Mouse (Mus musculus) midbrain, embryonic 15.5 days (tissue): ENCODE data around the gene Ahcyl1. TPM values are rescaled to one million over a fixed set of nuclear protein-coding genes. Genes with fewer than 3 reads are reported as not detected.

Source experiments
- ATAC-seq: fragments of 200-750 bp; cut with Nextera tagmentation; replicated peaks from 2 replicates; pipeline ENCODE4 v1.8.0; 2017; ENCODE audit warnings: moderate TSS enrichment
- H3K27ac ChIP-seq: fragments of 300-500 bp; sonication (generic); 2 replicates; pipeline ENCODE4 v1.5.1; 2015; ENCODE audit warnings: mild to moderate bottlenecking, inconsistent platforms
- H3K27me3 ChIP-seq: fragments of 300-500 bp; sonication (generic); replicated peaks from 2 replicates; pipeline ENCODE4 v1.6.1; 2015; ENCODE audit warnings: inconsistent platforms
- H3K36me3 ChIP-seq: fragments of 300-500 bp; sonication (generic); replicated peaks from 2 replicates; pipeline ENCODE4 v1.6.1; 2015; ENCODE audit warnings: inconsistent platforms
- H3K4me1 ChIP-seq: fragments of 300-500 bp; sonication (generic); 2 replicates; pipeline ENCODE4 v1.6.1; 2015; ENCODE audit warnings: inconsistent platforms
- H3K4me2 ChIP-seq: fragments of 300-500 bp; sonication (generic); 2 replicates; pipeline ENCODE4 v1.6.1; 2015; ENCODE audit warnings: inconsistent platforms, mild to moderate bottlenecking, moderate library complexity
- H3K4me3 ChIP-seq: fragments of 300-500 bp; sonication (generic); 2 replicates; pipeline ENCODE4 v1.5.1; 2015; ENCODE audit warnings: mild to moderate bottlenecking, inconsistent platforms
- H3K9ac ChIP-seq: fragments of 300-500 bp; sonication (generic); 2 replicates; pipeline ENCODE4 v1.6.1; 2015; ENCODE audit warnings: mild to moderate bottlenecking, inconsistent platforms
- H3K9me3 ChIP-seq: fragments of 300-500 bp; sonication (generic); 2 replicates; pipeline ENCODE4 v1.6.1; 2016; ENCODE audit warnings: inconsistent platforms
- WGBS: fragments of 180-500 bp; shearing (Covaris S2); methylation state at CpG from one replicate; pipeline ENCODE4 v1.1.7; 2015; ENCODE audit warnings: mixed read lengths; 5-methylcytosine and 5-hydroxymethylcytosine counted together
- polyA plus RNA-seq: library from polyadenylated mRNA; unstranded; fragments of >200 nt; fragmentation: Nextera tagmentation; extraction: Ambion mirVana; gene quantifications from 2 replicates; pipeline ENCODE4 v1.2.1, GENCODE M21; 2015

Gene Ahcyl1
- polyA plus RNA-seq, 1 experiment from 2014 or later = 115 TPM

- H3K27me3 ChIP-seq = no peaks in the 10 kb centered on the region
- no peak overlapping the region for H3K4me2 ChIP-seq
- no peak overlapping the region for H3K27ac ChIP-seq
- no peak overlapping the region for H3K4me3 ChIP-seq
- H3K9ac ChIP-seq = no peak overlapping the region
- no peaks in the 10 kb centered on the region for H3K36me3 ChIP-seq
- H3K4me1 ChIP-seq = no peaks in the 10 kb centered on the region
- no peaks in the 10 kb centered on the region for H3K9me3 ChIP-seq
- ATAC-seq = no peak
- 84% methylated on average over 1 of the region's 1 CpGs for WGBS
These were observed 37.0 kb upstream of the Ahcyl1 start for GRCm38 (mm10) chr3:107733329-107733728.

GRCm38 (mm10) chr3:107730236-107730635 lies 33.9 kb upstream of the Ahcyl1 start:
- ATAC-seq = no peak
- no peak overlapping the region for H3K4me2 ChIP-seq
- H3K4me3 ChIP-seq = no peak overlapping the region
- no peaks in the 10 kb centered on the region for H3K27me3 ChIP-seq
- no peak overlapping the region for H3K27ac ChIP-seq
- no peaks in the 10 kb centered on the region for H3K4me1 ChIP-seq
- no peaks in the 10 kb centered on the region for H3K9me3 ChIP-seq
- no peaks in the 10 kb centered on the region for H3K36me3 ChIP-seq
- WGBS = 74% methylated on average over 2 of the region's 2 CpGs
- no peak overlapping the region for H3K9ac ChIP-seq

GRCm38 (mm10) chr3:107728509-107728908 lies 32.1 kb upstream of the Ahcyl1 start:
- H3K27ac ChIP-seq = no peak overlapping the region
- H3K4me3 ChIP-seq = no peak overlapping the region
- no peaks in the 10 kb centered on the region for H3K4me1 ChIP-seq
- H3K9ac ChIP-seq = no peak overlapping the region
- 71% methylated on average over 1 of the region's 1 CpGs for WGBS
- H3K4me2 ChIP-seq = no peak overlapping the region
- no peaks in the 10 kb centered on the region for H3K9me3 ChIP-seq
- no peaks in the 10 kb centered on the region for H3K27me3 ChIP-seq
- ATAC-seq = no peak
- no peaks in the 10 kb centered on the region for H3K36me3 ChIP-seq

DNA sequence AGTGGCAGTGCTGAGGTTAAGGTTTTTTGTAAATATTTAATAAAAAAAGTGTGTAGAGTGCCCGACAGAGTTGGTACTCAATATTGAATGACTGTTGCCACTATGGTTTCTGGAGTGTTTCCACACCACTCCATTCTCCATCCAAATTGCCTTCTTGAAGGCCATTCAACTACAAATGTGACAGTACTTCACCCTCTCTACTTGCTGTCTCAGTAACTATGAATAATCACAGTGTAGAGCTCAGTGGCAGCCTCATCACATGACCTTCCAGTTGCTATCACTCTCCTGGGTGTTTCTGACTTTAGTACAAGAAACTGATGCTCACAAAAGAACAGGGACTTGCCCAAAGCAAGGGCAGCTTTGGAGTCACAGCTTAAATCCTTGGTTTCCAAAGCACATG lies 19.6 kb upstream of the Ahcyl1 start:
- Histone ChIP-seq H3K9ac (no peak overlapping the region), H3K4me3 (no peak overlapping the region), H3K4me1 (no peaks in the 10 kb centered on the region), H3K4me2 (no peak overlapping the region), H3K27me3 (no peaks in the 10 kb centered on the region), H3K27ac (no peak overlapping the region), H3K36me3 (no peaks in the 10 kb centered on the region), H3K9me3 (no peaks in the 10 kb centered on the region)
- WGBS = 79% methylated on average over 1 of the region's 1 CpGs
- ATAC-seq = no peak

DNA sequence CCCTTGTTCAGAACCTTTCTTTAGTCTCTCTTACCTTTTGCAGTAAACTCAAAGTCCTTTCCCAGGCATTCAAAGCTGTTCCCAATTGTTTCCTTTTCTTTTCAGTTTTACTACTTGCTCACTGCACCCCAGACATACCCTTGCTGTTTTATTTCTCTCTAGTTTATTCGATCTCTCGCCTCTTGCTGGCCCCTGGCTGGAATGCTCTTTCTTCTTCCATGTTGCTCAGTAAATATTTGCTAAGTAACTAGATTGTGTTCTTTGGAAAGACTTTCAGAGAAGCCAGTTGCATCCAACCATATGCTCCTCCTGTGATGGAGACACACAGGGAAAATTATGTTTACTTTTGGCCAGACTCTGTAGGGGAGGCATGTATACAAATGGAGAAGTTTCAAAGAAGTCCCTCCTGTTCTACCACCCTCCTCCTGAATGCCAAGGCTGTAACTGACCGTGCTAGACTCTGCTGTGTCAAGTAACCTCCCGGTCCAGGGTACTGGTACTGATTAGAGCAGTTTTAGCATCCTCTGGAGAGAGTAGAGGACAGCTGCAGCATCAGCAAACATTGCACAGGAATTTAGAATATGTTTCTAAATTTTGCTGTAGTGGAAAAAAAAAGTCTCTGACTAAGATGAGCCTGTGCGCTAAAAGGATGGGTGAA lies 18.0 kb upstream of the Ahcyl1 start:
- H3K36me3 ChIP-seq = no peaks in the 10 kb centered on the region
- no peaks in the 10 kb centered on the region for H3K4me1 ChIP-seq
- H3K9me3 ChIP-seq = no peaks in the 10 kb centered on the region
- 71% methylated on average over 5 of the region's 5 CpGs for WGBS
- no peak for ATAC-seq
- no peak overlapping the region for H3K27ac ChIP-seq
- no peak overlapping the region for H3K9ac ChIP-seq
- H3K4me3 ChIP-seq = no peak overlapping the region
- no peaks in the 10 kb centered on the region for H3K27me3 ChIP-seq
- H3K4me2 ChIP-seq = no peak overlapping the region

- H3K4me2 ChIP-seq = no peak overlapping the region
- ATAC-seq = no peak
- no peak overlapping the region for H3K9ac ChIP-seq
- H3K9me3 ChIP-seq = no peaks in the 10 kb centered on the region
- H3K4me3 ChIP-seq = no peak overlapping the region
- H3K4me1 ChIP-seq = no peaks in the 10 kb centered on the region
- no peaks in the 10 kb centered on the region for H3K27me3 ChIP-seq
- no peaks in the 10 kb centered on the region for H3K36me3 ChIP-seq
- no peak overlapping the region for H3K27ac ChIP-seq
- whole genome bisulfite sequencing = 64% methylated on average over 3 of the region's 3 CpGs
These were observed 15.7 kb upstream of the Ahcyl1 start for GRCm38 (mm10) chr3:107712081-107712480.

DNA sequence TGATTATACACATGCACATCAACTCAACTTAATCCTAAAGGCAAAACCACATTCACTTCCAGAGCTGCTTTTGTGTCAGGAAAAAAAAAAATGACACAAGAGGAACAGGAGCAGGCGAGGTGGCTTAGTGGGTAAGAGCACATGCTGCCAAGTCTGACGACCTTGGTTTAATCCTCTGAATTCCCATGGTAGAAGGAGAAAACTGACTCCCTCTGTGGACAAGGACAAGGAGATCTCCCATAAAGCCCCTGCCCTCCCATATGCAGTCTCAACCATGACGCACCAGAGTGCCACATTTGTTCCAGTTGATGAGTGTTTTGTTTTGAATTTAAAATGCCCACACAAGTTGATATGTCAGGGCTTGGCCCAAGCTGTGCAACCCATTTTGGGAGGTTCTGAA lies 12.8 kb upstream of the Ahcyl1 start:
- Histone ChIP-seq H3K36me3 (no peaks in the 10 kb centered on the region), H3K27me3 (no peaks in the 10 kb centered on the region), H3K27ac (no peak overlapping the region), H3K4me1 (no peaks in the 10 kb centered on the region), H3K9ac (no peak overlapping the region), H3K9me3 (no peaks in the 10 kb centered on the region), H3K4me2 (no peak overlapping the region), H3K4me3 (no peak overlapping the region)
- WGBS = 32% methylated on average over 3 of the region's 3 CpGs
- no peak for ATAC-seq

- Histone ChIP-seq H3K27me3 (no peaks in the 10 kb centered on the region), H3K9me3 (no peaks in the 10 kb centered on the region), H3K4me2 (no peak overlapping the region), H3K9ac (no peak overlapping the region), H3K27ac (no peak overlapping the region), H3K4me3 (no peak overlapping the region), H3K4me1 (no peaks in the 10 kb centered on the region), H3K36me3 (no peaks in the 10 kb centered on the region)
- 95% methylated on average over 4 of the region's 4 CpGs for whole genome bisulfite sequencing
- no peak for ATAC-seq
These were observed 10.9 kb upstream of the Ahcyl1 start for GRCm38 (mm10) chr3:107707239-107707638.

DNA sequence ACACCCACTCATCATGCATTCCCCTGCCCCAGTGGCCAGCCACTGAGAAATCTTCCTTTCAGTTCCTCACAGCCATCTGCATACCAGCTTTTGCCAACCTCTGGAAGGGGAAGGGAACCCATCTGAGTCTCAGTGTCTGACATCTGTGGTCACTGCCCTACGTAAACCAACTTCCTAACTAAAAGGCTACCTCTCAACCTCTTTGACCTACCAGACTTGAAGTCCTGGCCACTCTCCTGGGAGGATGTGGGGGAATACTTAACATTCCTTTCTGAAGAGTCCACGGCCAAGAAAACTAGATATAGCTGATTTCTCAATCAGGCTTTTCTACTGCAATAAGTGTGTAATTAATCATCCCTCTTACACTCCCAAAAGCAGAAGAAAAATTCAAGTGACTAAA lies 9.8 kb upstream of the Ahcyl1 start:
- Histone ChIP-seq H3K9ac (no peak overlapping the region), H3K4me1 (no peaks in the 10 kb centered on the region), H3K27me3 (no peaks in the 10 kb centered on the region), H3K4me3 (no peak overlapping the region), H3K27ac (no peak overlapping the region), H3K36me3 (no peaks in the 10 kb centered on the region), H3K9me3 (no peaks in the 10 kb centered on the region), H3K4me2 (no peak overlapping the region)
- WGBS = 61% methylated on average over 2 of the region's 2 CpGs
- ATAC-seq = no peak

- H3K27me3 ChIP-seq = no peaks in the 10 kb centered on the region
- no peak for ATAC-seq
- H3K4me1 ChIP-seq = no peaks in the 10 kb centered on the region
- 93% methylated on average over 1 of the region's 1 CpGs for WGBS
- no peak overlapping the region for H3K9ac ChIP-seq
- no peak overlapping the region for H3K27ac ChIP-seq
- no peak overlapping the region for H3K4me3 ChIP-seq
- H3K4me2 ChIP-seq = no peak overlapping the region
- H3K9me3 ChIP-seq = no peaks in the 10 kb centered on the region
- no peaks in the 10 kb centered on the region for H3K36me3 ChIP-seq
These were observed 8.0 kb upstream of the Ahcyl1 start for GRCm38 (mm10) chr3:107704371-107704705.

DNA sequence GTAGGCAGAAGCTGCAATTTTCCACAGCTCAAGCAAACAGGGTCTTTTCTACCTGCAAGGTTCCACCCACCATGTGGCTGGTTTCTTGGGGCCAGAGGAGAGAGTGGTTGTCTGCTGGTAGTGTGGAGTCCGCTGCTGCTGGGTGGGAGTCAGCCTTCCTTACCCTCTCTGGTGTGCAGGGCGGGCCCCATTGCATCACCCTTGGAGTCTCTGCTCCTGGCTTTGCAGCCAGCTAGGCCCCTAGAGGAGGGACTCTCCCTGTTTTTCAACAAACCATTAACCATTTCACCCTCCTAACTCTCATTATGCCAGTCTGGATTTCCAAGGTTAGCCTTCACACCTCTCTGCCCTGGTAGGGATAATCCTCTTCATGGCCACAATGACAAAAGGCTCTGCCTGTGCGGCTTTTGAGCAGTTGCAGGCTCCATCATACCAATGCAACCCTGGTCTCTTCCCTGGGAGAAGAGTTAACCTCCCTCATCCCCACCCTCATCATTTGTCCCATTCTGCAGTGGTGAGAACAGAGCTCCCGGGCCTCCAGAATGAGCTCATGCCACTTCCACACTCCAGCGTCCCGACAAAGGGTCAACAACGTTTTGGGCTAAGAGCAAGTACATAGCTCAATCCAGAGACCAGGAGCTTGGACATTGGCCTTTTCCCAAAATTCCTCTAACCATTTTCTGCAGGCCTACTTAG lies 7.5 kb upstream of the Ahcyl1 start:
- WGBS = 78% methylated on average over 7 of the region's 7 CpGs
- no peak overlapping the region for H3K9ac ChIP-seq
- no peaks in the 10 kb centered on the region for H3K27me3 ChIP-seq
- H3K9me3 ChIP-seq = no peaks in the 10 kb centered on the region
- no peak overlapping the region for H3K27ac ChIP-seq
- no peak for ATAC-seq
- H3K4me3 ChIP-seq = no peak overlapping the region
- no peak overlapping the region for H3K4me2 ChIP-seq
- no peaks in the 10 kb centered on the region for H3K4me1 ChIP-seq
- no peaks in the 10 kb centered on the region for H3K36me3 ChIP-seq

- Histone ChIP-seq H3K4me2 (no peak overlapping the region), H3K4me3 (no peak overlapping the region), H3K27ac (no peak overlapping the region), H3K9me3 (no peaks in the 10 kb centered on the region), H3K9ac (no peak overlapping the region), H3K36me3 (no peaks in the 10 kb centered on the region), H3K4me1 (peaks cover 1% of the 10 kb centered on the region; the same call in 1 of the 2 replicates), H3K27me3 (no peaks in the 10 kb centered on the region)
- 95% methylated on average over 1 of the region's 1 CpGs for WGBS
- no peak for ATAC-seq
These were observed 5.5 kb upstream of the Ahcyl1 start for GRCm38 (mm10) chr3:107701767-107702394.

DNA sequence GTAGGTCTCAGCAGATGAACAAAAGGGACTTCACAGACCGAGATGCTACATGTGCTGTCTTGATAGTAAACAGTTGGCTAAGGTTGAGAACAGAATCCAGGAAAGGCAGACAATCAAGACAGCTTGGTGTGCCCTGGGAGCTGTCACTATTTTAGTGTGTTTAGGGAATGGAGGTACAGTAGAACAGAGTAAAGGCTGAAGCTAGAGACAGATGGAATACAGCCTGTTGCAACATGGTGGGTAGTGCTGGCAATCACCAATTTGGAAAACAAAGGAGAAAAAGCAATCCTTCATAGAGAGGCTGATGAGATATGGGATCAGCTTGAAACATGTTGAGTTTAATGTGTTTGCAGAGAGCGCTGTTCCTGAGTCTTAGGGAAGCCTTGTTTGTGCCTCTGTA lies 4.3 kb upstream of the Ahcyl1 start:
- H3K27ac ChIP-seq = no peak overlapping the region
- H3K4me1 ChIP-seq = peaks cover 4% of the 10 kb centered on the region; the same call in 1 of the 2 replicates
- 91% methylated on average over 2 of the region's 2 CpGs for WGBS
- H3K4me3 ChIP-seq = no peak overlapping the region
- H3K36me3 ChIP-seq = no peaks in the 10 kb centered on the region
- H3K9ac ChIP-seq = no peak overlapping the region
- H3K9me3 ChIP-seq = no peaks in the 10 kb centered on the region
- no peak for ATAC-seq
- no peaks in the 10 kb centered on the region for H3K27me3 ChIP-seq
- no peak overlapping the region for H3K4me2 ChIP-seq
